Comparison of ENCODE assay signal across 8 mouse cellular contexts in genomic region chr11:32221951-32222409, GRCm38 (mm10). TPM values are rescaled to one million over a fixed set of nuclear protein-coding genes. Genes with fewer than 3 reads are reported as not detected.
DNase-seq lines count a peak whose midpoint lies in the region; ATAC-seq and TF ChIP-seq lines count a peak whose summit lies in the region.

Rhbdf1 (minus strand) TSS chr11:32222300.

- peak within 1 kb of the TSS; percentile 89 for H3K27ac ChIP-seq in embryonic facial prominence, embryonic 12.5 days
- peak within 1 kb of the TSS; percentile 91 for H3K27ac ChIP-seq in heart, embryonic 13.5 days (replicated peaks)
- peak within 1 kb of the TSS; percentile 87 for H3K27ac ChIP-seq in kidney, embryonic 16.5 days (ENCODE audit: low read length)

- H3K9ac ChIP-seq in embryonic facial prominence, embryonic 12.5 days = peak within 1 kb of the TSS; percentile 94
- peak within 1 kb of the TSS; percentile 95 for H3K9ac ChIP-seq in heart, embryonic 13.5 days
- H3K9ac ChIP-seq in kidney, embryonic 16.5 days (replicated peaks; ENCODE audit: low read length) = peak within 1 kb of the TSS; percentile 92

- TF ChIP-seq CTCF in G1E (IDR thresholded peaks at IDR 0.05; ENCODE audit: low read depth, low read length) = no peak

- peak within 1 kb of the TSS; percentile 68 for H3K4me3 ChIP-seq in G1E (ENCODE audit: low read depth, low read length)
- peak within 1 kb of the TSS; percentile 86 for H3K4me3 ChIP-seq in embryonic facial prominence, embryonic 12.5 days
- H3K4me3 ChIP-seq in heart, embryonic 13.5 days = peak within 1 kb of the TSS; percentile 94
- peak within 1 kb of the TSS; percentile 80 for H3K4me3 ChIP-seq in kidney, embryonic 16.5 days (ENCODE audit: low read length)

- under 1% methylated on average over 62 of the region's 72 CpGs for WGBS in embryonic facial prominence, embryonic 12.5 days
- 1% methylated on average over 41 of the region's 72 CpGs for WGBS in heart, embryonic 13.5 days
- whole genome bisulfite sequencing in kidney, embryonic 16.5 days = 0% methylated on average over 56 of the region's 72 CpGs

- DNase-seq in 3134 (ENCODE audit: extremely low read depth, insufficient read length, low spot score) (peak; percentile 71), G1E (ENCODE audit: low spot score) (no peak)
- DNase-seq in lung, adult 18-20 months = peak; percentile 62 to 73
- DNase-seq in retina, postnatal 1 day = peak; percentile 68
- DNase-seq in frontal cortex, postnatal 36 days (ENCODE audit: low spot score in 2 of 2) = no peak

- peaks cover 70% of the 10 kb centered on the region for H3K4me1 ChIP-seq in G1E (ENCODE audit: insufficient read depth, low read depth, low read length)
- peaks cover 66% of the 10 kb centered on the region for H3K4me1 ChIP-seq in embryonic facial prominence, embryonic 12.5 days
- H3K4me1 ChIP-seq in heart, embryonic 13.5 days = peaks cover 87% of the 10 kb centered on the region
- H3K4me1 ChIP-seq in kidney, embryonic 16.5 days (ENCODE audit: insufficient read depth, low read length) = peaks cover 57% of the 10 kb centered on the region

- peak within 1 kb of the TSS; percentile 86 for H3K4me2 ChIP-seq in embryonic facial prominence, embryonic 12.5 days (replicated peaks)
- peak within 1 kb of the TSS; percentile 82 for H3K4me2 ChIP-seq in heart, embryonic 13.5 days
- H3K4me2 ChIP-seq in kidney, embryonic 16.5 days (replicated peaks; ENCODE audit: low read depth, low read length) = peak within 1 kb of the TSS; percentile 69

- peaks cover 75% of the 10 kb centered on the region for H3K27me3 ChIP-seq in G1E (ENCODE audit: insufficient read depth, low read length)
- peaks cover 4% of the 10 kb centered on the region; the same call in 1 of the 2 replicates for H3K27me3 ChIP-seq in embryonic facial prominence, embryonic 12.5 days
- H3K27me3 ChIP-seq in heart, embryonic 13.5 days (replicated peaks) = no peaks in the 10 kb centered on the region
- no peaks in the 10 kb centered on the region for H3K27me3 ChIP-seq in kidney, embryonic 16.5 days (ENCODE audit: insufficient read depth, low read length)

- no peaks in the 10 kb centered on the region for H3K36me3 ChIP-seq in G1E (replicated peaks)
- H3K36me3 ChIP-seq in embryonic facial prominence, embryonic 12.5 days = no peaks in the 10 kb centered on the region
- H3K36me3 ChIP-seq in heart, embryonic 13.5 days = 0 out of 2 replicates have a peak, but pooled peaks cover 5% of the 10 kb centered on the region
- peaks cover 5% of the 10 kb centered on the region; the same call in 1 of the 2 replicates for H3K36me3 ChIP-seq in kidney, embryonic 16.5 days (ENCODE audit: insufficient read depth, low read length)

- ATAC-seq in G1E (ENCODE audit: extremely low read depth, insufficient number of reproducible peaks, low FRiP score, poor library complexity, severe bottlenecking) = no peak
- no peak; the same call in 1 of the 2 replicates for ATAC-seq in embryonic facial prominence, embryonic 12.5 days (ENCODE audit: insufficient number of reproducible peaks, insufficient read depth, low FRiP score, low TSS enrichment)
- no peak for ATAC-seq in heart, embryonic 13.5 days (ENCODE audit: extremely low read depth, insufficient number of reproducible peaks, low FRiP score, low TSS enrichment)
- ATAC-seq in kidney, embryonic 16.5 days (ENCODE audit: low FRiP score, low TSS enrichment) = peak; percentile 64

- H3K9me3 ChIP-seq in G1E (replicated peaks) = no peaks in the 10 kb centered on the region; the same call in 1 of the 2 replicates
- no peaks in the 10 kb centered on the region for H3K9me3 ChIP-seq in embryonic facial prominence, embryonic 12.5 days
- H3K9me3 ChIP-seq in heart, embryonic 13.5 days = no peaks in the 10 kb centered on the region
- no peaks in the 10 kb centered on the region for H3K9me3 ChIP-seq in kidney, embryonic 16.5 days (ENCODE audit: low read length)

RNA-seq across cellular contexts. Expression of gene Rhbdf1, which starts in this region (rescaled TPM):
- total RNA-seq in G1E (2014; fragmentation: Nextera tagmentation) = 0.19 and 0.30 TPM in 2 replicates
- 0.46 and 2.5 TPM in 2 replicates for total RNA-seq in G1E (2017)
- polyA plus RNA-seq in G1E (2012) = 0.91 and 2.1 TPM in 2 replicates
- 46.5 and 49.8 TPM in 2 replicates for polyA plus RNA-seq in embryonic facial prominence, embryonic 12.5 days (2016; fragmentation: Nextera tagmentation; extraction: Ambion mirVana)
- 34.1 and 34.8 TPM in 2 replicates for polyA plus RNA-seq in heart, embryonic 13.5 days (2015; fragmentation: Nextera tagmentation; extraction: Ambion mirVana)
- polyA plus RNA-seq in kidney, embryonic 16.5 days (2015; fragmentation: Nextera tagmentation; extraction: Ambion mirVana) = 61.9 and 62.1 TPM in 2 replicates

Comparison
In these comparisons a context has a peak if more than half of its experiments do, and no peak if none do; other contexts are left out.
1. RNA of gene Rhbdf1 (polyA plus RNA-seq): 61.9 to 62.1 TPM in kidney, embryonic 16.5 days, 46.5 to 49.8 TPM in embryonic facial prominence, embryonic 12.5 days and 34.1 to 34.8 TPM in heart, embryonic 13.5 days; 0.91 to 2.1 TPM in G1E; every median in the first group is over 10 times any median in the second.
2. DNase-seq: peak in 3134 (single experiment), lung, adult 18-20 months (2 of 2) and retina, postnatal 1 day (single experiment); none in G1E (single experiment) and frontal cortex, postnatal 36 days (0 of 2).
3. Peak in every context shown above with its lines, with median percentiles within 50 percentile points of each other: H3K4me3 ChIP-seq, H3K27ac ChIP-seq, H3K4me2 ChIP-seq and H3K9ac ChIP-seq.